Mouse (Mus musculus) spleen, adult 12 weeks (tissue): Measurements from ENCODE around the gene Tas1r1.
"Not testable (repeated sequence)": the region's sequence is repeated elsewhere in the genome, so short reads cannot be mapped to it uniquely, and the experiment has no call there.

Source experiments
- DNase-seq: peaks from one replicate; pipeline ENCODE4 v3.0.0; 2022; ENCODE audit warnings: low spot score

Tas1r1 gene

GRCm38 (mm10) chr4:152043171-152043570 lies 4.8 kb upstream of the Tas1r1 start:
- DNase-seq = no peak

- no peak for DNase-seq
Measured at GRCm38 (mm10) chr4:152041924-152042641, 3.7 kb upstream of the Tas1r1 start.

DNA sequence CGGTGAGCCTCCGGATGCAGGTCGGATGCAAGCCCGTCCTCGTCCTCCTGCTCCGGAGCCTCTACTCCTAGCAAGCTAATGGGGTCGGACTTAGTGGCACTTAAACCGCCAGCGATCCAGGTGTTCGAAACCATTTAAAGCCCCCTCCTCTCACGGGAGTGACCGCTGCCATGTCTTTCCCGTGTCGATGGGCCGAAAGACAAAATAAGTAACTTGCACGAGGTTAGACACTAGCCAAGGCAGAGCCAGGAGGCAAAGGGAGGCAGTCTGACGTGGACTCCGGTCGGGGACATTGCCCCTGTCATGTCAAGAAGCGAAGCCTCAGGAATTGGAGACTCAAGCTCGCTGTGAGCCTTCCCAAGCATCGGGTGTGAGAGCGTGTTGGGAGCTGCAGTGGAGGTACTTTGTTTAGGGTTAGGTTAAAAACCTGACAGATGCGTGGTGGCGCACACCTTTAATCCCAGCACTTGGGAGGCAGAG lies 1.5 kb upstream of the Tas1r1 start:
- no peak for DNase-seq

GRCm38 (mm10) chr4:152038985-152039830 lies 840 bp upstream of the Tas1r1 start, which contains the start of gene Nol9:
TSS of gene Nol9 (plus strand) at chr4:152039321.
- DNase-seq = peak; percentile 94

DNA sequence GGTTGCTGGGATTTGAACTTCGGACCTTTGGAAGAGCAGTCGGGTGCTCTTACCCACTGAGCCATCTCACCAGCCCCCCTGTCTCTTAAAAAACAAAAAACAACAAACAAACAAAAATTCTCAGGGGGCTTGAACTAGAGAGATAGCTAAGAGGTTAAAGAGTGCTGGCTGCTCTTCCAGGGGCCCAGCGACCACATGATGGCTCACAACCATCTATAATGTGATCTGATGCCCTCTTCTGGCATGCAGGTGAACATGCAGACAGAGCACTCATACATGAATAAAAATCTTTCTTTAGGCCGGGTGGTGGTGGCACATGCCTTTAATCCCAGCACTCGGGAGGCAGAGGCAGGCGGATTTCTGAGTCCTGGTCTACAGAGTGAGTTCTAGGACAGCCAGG lies 1.9 kb downstream of the Tas1r1 start:
- DNase-seq = not testable (repeated sequence)

GRCm38 (mm10) chr4:152032922-152033321 lies 5.4 kb downstream of the Tas1r1 start:
- DNase-seq = no peak

DNA sequence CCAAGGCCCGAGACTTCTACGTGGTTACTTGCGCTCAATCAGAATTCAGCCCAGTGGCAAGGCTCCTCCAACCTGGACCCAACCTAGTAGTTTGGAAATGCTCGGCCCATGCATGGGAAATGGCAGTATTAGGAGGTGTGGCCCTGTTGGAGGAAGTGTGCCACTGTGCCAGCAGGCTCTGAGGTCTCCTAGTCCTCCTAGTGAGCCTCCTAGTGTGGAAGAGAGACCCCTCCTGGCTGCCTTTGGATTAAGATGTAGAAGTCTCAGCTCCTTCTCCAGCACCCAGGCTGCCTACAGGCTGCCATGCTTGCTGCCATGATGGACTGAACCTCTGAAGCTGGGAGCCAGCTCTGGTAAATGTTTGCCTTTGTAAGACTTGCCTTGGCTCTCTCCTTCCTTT lies 8.4 kb downstream of the Tas1r1 start:
- DNase-seq = no peak

- DNase-seq = no peak
Measured at GRCm38 (mm10) chr4:152029087-152029486, 9.3 kb downstream of the Tas1r1 start.

DNA sequence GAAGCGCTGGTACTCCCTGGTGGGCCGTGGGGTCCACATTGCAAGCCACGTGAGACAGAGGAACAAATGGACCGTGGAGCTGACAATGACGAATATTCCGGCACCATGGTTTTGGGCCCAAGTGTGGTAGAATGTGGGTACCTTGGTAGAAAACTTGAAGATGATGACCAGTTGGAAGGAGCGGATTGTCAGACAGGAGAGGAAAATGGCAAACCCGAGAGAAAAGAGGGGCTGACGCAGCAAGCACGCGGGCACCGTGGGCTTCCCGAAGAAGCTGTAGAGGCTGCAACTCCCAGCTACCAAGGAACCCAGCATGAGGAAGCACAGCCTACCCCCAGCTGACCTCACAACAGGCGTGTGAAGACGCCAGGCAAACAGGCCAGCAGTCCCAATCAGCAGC lies 9.9 kb downstream of the Tas1r1 start:
- DNase-seq = no peak

DNA sequence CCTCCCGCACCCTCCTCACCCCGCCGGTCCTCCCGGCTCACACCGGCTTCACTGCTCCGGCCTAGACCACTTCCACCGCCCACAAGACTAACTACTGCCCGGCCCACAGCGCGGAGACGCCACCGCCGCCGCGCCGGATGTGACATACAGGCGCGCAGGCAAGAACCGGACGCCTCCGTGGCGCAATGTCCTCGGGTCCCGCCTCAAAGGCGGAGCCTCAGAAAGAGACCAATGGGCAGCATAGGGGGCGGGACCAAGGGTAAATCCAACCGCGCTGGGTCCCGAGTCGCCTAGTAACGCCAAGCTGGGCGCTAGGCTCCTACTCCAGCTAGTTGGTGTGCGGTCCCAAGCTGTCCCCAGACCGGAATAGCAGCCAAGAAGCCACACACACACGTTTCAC lies 10.8 kb downstream of the Tas1r1 start, which contains the start of gene Zbtb48:
Gene Zbtb48, minus strand, starts transcription at position 148 of the 400 bp plus-strand sequence.
- DNase-seq = peak; percentile 86

DNA sequence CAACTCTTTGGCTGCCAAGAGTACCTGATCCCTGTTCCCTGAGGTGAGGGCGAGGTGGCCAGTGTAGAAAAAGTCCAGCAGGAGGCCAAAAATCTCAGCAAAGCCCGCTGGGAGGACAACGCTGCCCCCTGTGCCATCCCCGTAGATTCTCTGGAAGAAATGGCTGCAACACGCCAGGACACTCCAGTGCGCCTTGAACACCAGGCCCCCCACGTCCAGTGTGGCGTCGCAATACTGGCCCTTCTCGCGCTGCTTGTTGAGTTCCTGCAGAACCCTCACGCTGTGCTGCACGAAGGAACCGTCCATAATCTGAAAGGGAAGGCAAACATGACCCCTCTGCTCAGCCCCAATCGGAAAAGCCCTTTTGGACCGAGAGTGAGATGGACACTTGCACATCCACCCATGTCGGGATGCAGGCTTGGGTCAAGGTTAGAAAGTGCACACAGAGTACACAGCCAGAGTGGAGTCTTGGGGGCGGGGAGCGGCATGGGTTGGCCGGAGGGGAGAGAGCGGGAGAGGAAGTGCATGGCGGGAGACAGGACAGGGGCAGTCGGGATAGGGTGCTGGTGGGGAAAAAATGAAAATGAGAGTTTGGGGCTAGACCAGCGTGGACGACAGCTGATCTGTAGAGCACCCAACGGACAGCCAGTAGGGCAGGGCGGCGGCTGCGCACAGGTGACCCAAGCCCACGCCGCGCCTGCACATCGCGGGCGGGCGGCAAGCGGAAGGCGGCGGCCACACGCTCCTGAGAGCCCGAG lies 11.4 kb downstream of the Tas1r1 start:
- no peak for DNase-seq

- no peak for DNase-seq
Measured at GRCm38 (mm10) chr4:152024525-152024924, 13.8 kb downstream of the Tas1r1 start.

DNA sequence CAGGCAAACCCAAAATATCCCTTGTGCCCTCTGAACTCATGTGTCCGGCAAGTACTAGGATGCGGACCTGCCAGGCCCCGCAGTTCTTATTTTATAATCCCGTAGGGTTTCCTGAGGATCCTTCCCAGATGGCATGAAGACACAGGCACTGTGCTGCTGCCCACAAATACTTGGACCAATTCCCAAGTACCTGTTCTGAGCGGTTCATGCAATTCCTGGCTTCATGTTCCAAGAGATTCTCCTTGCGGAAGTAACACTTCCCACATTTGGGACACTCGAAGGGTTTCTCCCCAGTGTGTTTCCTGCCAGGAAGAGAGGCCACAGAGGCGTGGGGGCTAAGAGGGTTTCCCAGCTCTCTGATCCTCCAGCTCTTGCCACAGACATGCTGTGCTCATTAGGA lies 15.9 kb downstream of the Tas1r1 start:
- no peak for DNase-seq

- no peak for DNase-seq
Measured at GRCm38 (mm10) chr4:152021568-152022097, 16.7 kb downstream of the Tas1r1 start.

- DNase-seq = no peak
Measured at GRCm38 (mm10) chr4:152020024-152020423, 18.3 kb downstream of the Tas1r1 start.

DNA sequence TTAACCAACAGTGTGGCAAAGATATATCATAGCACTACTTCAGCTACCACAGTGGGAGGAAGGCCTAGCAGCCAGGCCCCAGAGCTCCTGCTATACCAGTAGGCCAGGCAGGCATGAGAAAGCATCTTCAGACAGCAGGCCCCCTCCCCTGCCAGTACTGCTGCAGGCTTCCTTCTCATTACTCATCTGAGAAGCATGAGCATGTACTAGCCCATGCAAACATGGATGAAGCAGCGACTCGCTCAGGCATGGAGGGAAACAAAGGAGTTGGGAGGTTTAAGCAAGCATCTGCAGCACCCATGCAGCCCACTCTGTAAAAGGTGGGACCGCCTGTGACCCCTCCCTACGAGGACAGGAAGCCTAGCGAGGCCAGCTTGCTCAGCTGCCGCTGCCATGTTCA lies 19.3 kb downstream of the Tas1r1 start:
- DNase-seq = no peak

- DNase-seq = no peak
Measured at GRCm38 (mm10) chr4:152013036-152013813, 25.1 kb downstream of the Tas1r1 start.

DNA sequence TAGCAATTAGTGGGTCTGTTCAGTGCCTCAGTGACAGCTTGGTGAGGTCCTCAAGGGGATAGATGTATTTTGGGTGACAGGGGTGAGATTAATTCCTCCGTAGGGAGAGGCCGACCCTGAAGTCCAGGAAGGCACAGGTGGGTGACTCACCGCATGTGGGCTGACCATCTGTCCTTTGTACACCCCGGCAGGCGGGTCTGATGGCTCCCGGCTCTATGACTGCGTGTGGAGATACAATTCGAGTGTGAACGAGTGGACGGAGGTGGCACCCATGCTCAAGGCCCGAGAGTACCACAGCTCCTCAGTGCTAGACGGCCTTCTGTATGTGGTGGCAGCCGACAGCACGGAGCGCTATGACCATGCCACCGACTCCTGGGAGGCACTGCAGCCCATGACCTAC lies 26.3 kb downstream of the Tas1r1 start:
- DNase-seq = no peak

DNA sequence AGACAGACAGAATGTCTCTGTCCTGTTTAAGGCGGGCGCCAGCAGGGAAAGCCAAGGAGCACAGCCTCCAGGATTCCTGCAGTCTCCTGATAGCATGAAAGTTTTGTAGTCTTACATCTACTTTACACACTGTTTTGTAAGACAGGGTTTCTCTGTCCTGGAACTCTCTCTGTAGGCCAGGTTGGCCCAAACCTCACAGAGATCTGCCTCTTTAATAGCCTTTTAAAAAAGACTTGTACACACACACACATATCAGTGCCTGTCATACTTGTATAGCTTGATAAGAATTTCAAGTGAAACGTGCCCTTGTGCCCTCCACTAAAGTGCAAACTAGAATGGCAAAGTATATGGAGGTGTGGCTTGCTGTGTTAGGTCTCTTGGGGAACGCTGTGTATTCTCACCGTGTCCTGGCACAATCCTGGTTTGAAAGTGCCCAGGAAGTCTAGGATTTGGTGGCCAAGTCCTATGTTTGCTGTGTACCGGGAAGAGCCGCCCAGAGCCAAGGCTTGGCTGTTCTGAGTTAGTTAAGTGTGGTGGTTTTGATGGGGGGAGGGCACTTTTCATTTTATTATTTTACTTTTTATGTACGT lies 27.1 kb downstream of the Tas1r1 start:
- DNase-seq = no peak

DNA sequence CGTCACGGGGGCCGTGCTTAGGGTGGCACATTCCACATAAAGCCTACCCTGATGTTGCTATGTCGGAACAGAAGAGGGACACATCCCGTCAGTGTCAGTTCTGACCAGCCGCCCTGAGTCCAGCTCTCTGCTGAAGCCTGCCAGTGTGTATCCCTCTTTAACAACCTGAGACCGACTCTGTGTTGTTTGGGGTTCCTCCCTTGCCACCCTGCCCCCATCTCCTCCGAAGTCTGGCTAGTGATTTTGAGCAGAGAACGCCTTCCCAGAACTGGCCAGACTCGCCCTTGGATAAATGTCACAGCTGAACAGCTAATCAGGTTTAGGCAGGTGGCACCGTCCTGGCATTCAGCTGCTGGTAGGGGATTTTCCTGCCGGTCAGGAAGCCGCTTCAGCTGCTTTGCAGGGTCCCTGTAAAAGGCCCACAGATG lies 27.6 kb downstream of the Tas1r1 start:
- no peak for DNase-seq
